ENCODE assay signal across 28 mouse cellular contexts in genomic region chr1:126116034-126116433, GRCm38 (mm10).
DNase-seq lines count a peak whose midpoint lies in the region; ATAC-seq and TF ChIP-seq lines count a peak whose summit lies in the region.
"Had no signal": no experiment of that assay in that cellular context is flagged by ENCODE, and none has a peak within 500 bp of the region (broad histone marks: within the 10 kb centered on the region; RNA-seq: fewer than 3 reads in every experiment).

No protein-coding gene starts in this region.

- no peak for DNase-seq in hindbrain, embryonic 14.5 days (ENCODE audit: low spot score)
- no peak for DNase-seq in hindbrain, embryonic 11.5 days (ENCODE audit: low spot score)
- peak; percentile 18 for DNase-seq in midbrain, postnatal 0 days (ENCODE audit: low spot score)
- DNase-seq in midbrain, embryonic 14.5 days: no peak
- DNase-seq in cerebellum, postnatal 10 days: peak; percentile 65 to 72
- no peak for DNase-seq in heart, postnatal 14 days
- DNase-seq in frontal cortex, postnatal 14 days (ENCODE audit: low spot score in 2 of 2): no peak
- DNase-seq: adrenal gland, postnatal 25 days; gastrocnemius, postnatal 36 days; heart, adult 18-20 months; heart, postnatal 4 days; kidney, adult 9 months; kidney, postnatal 10 days; lung, adult 2 months; lung, postnatal 10 days; right cerebral cortex, postnatal 4 days; thymus, adult 18-20 months; thymus, postnatal 25 days had no signal

- no peak overlapping the region for H3K4me2 ChIP-seq in hindbrain, embryonic 14.5 days (replicated peaks)
- H3K4me2 ChIP-seq in hindbrain, embryonic 11.5 days (replicated peaks; ENCODE audit: low read depth, low read length): no peak overlapping the region
- H3K4me2 ChIP-seq in midbrain, postnatal 0 days (ENCODE audit: low read depth, low read length, poor library complexity, severe bottlenecking): no peak overlapping the region
- H3K4me2 ChIP-seq in midbrain, embryonic 14.5 days (ENCODE audit: low read length): no peak overlapping the region
- H3K4me2 ChIP-seq in limb, embryonic 12.5 days: no peak overlapping the region
- H3K4me2 ChIP-seq: forebrain, embryonic 13.5 days; heart, embryonic 11.5 days; limb, embryonic 15.5 days; neural tube, embryonic 13.5 days had no signal

- H3K4me1 ChIP-seq in hindbrain, embryonic 14.5 days (replicated peaks; ENCODE audit: control insufficient read depth, insufficient read depth, low read length): peaks cover 4% of the 10 kb centered on the region; the same call in 1 of the 2 replicates
- no peaks in the 10 kb centered on the region for H3K4me1 ChIP-seq in hindbrain, embryonic 11.5 days (replicated peaks; ENCODE audit: control insufficient read depth, insufficient read depth, low read length)
- H3K4me1 ChIP-seq in midbrain, postnatal 0 days (ENCODE audit: insufficient read depth, low read length): no peaks in the 10 kb centered on the region
- H3K4me1 ChIP-seq in midbrain, embryonic 14.5 days (ENCODE audit: control insufficient read depth, insufficient read depth, low read length): no peaks in the 10 kb centered on the region
- H3K4me1 ChIP-seq in limb, embryonic 12.5 days (replicated peaks): peaks cover 18% of the 10 kb centered on the region
- H3K4me1 ChIP-seq: limb, embryonic 15.5 days had no signal

- TF ChIP-seq CTCF in midbrain, postnatal 0 days (IDR thresholded peaks at IDR 0.05): no peak

- no peak overlapping the region for H3K4me3 ChIP-seq in hindbrain, embryonic 14.5 days (replicated peaks; ENCODE audit: low read length)
- no peak overlapping the region for H3K4me3 ChIP-seq in hindbrain, embryonic 11.5 days (ENCODE audit: low read depth, low read length)
- H3K4me3 ChIP-seq in midbrain, postnatal 0 days (ENCODE audit: low read depth, low read length): no peak overlapping the region
- no peak overlapping the region for H3K4me3 ChIP-seq in midbrain, embryonic 14.5 days (replicated peaks; ENCODE audit: low read depth, low read length)
- H3K4me3 ChIP-seq in limb, embryonic 12.5 days (replicated peaks): no peak overlapping the region
- H3K4me3 ChIP-seq: forebrain, embryonic 13.5 days; limb, embryonic 15.5 days; neural tube, embryonic 13.5 days had no signal

- WGBS in hindbrain, embryonic 14.5 days: 77% methylated on average over 3 of the region's 3 CpGs
- WGBS in hindbrain, embryonic 11.5 days: 89% methylated on average over 3 of the region's 3 CpGs
- 64% methylated on average over 3 of the region's 3 CpGs for WGBS in midbrain, postnatal 0 days
- 75% methylated on average over 3 of the region's 3 CpGs for WGBS in midbrain, embryonic 14.5 days
- WGBS in limb, embryonic 12.5 days: 71% methylated on average over 3 of the region's 3 CpGs

- H3K36me3 ChIP-seq in hindbrain, embryonic 14.5 days (replicated peaks; ENCODE audit: control insufficient read depth, insufficient read depth): no peaks in the 10 kb centered on the region
- H3K36me3 ChIP-seq in hindbrain, embryonic 11.5 days (ENCODE audit: control insufficient read depth, insufficient read depth, low read length): no peaks in the 10 kb centered on the region
- no peaks in the 10 kb centered on the region for H3K36me3 ChIP-seq in midbrain, postnatal 0 days (ENCODE audit: insufficient read depth, low read length)
- H3K36me3 ChIP-seq in midbrain, embryonic 14.5 days (ENCODE audit: control insufficient read depth, insufficient read depth, low read length): no peaks in the 10 kb centered on the region
- H3K36me3 ChIP-seq in limb, embryonic 12.5 days: no peaks in the 10 kb centered on the region
- H3K36me3 ChIP-seq: limb, embryonic 15.5 days; neural tube, embryonic 13.5 days had no signal

- H3K9ac ChIP-seq in hindbrain, embryonic 14.5 days: no peak overlapping the region
- no peak overlapping the region for H3K9ac ChIP-seq in hindbrain, embryonic 11.5 days (ENCODE audit: low read depth, low read length)
- no peak overlapping the region for H3K9ac ChIP-seq in midbrain, postnatal 0 days (replicated peaks; ENCODE audit: low read length, poor library complexity, severe bottlenecking)
- H3K9ac ChIP-seq in midbrain, embryonic 14.5 days (replicated peaks; ENCODE audit: low read length): no peak overlapping the region
- H3K9ac ChIP-seq in limb, embryonic 12.5 days (replicated peaks): no peak overlapping the region
- H3K9ac ChIP-seq: forebrain, embryonic 13.5 days; limb, embryonic 15.5 days; liver, embryonic 14.5 days; neural tube, embryonic 13.5 days had no signal

- intact Hi-C loops in heart, postnatal 14 days (cut with DNase I): no loop called here

- no peaks in the 10 kb centered on the region for H3K9me3 ChIP-seq in hindbrain, embryonic 14.5 days (ENCODE audit: control insufficient read depth, low read length)
- H3K9me3 ChIP-seq in hindbrain, embryonic 11.5 days (ENCODE audit: control insufficient read depth, low read length): no peaks in the 10 kb centered on the region
- no peaks in the 10 kb centered on the region for H3K9me3 ChIP-seq in midbrain, postnatal 0 days (ENCODE audit: low read length)
- no peaks in the 10 kb centered on the region for H3K9me3 ChIP-seq in midbrain, embryonic 14.5 days (ENCODE audit: control insufficient read depth, low read length)
- H3K9me3 ChIP-seq in limb, embryonic 12.5 days: peaks cover 4% of the 10 kb centered on the region; the same call in 1 of the 2 replicates
- H3K9me3 ChIP-seq: forebrain, embryonic 13.5 days; limb, embryonic 15.5 days; neural tube, embryonic 13.5 days had no signal

- H3K27me3 ChIP-seq in hindbrain, embryonic 14.5 days (ENCODE audit: control insufficient read depth, insufficient read depth, low read length): no peaks in the 10 kb centered on the region
- H3K27me3 ChIP-seq in hindbrain, embryonic 11.5 days (ENCODE audit: control insufficient read depth, insufficient read depth, low read length): no peaks in the 10 kb centered on the region
- H3K27me3 ChIP-seq in midbrain, postnatal 0 days (ENCODE audit: insufficient read depth, low read length): no peaks in the 10 kb centered on the region
- no peaks in the 10 kb centered on the region for H3K27me3 ChIP-seq in midbrain, embryonic 14.5 days (ENCODE audit: control insufficient read depth, insufficient read depth, low read length)
- no peaks in the 10 kb centered on the region for H3K27me3 ChIP-seq in limb, embryonic 12.5 days
- H3K27me3 ChIP-seq: forebrain, embryonic 13.5 days; limb, embryonic 15.5 days; neural tube, embryonic 13.5 days had no signal

- ATAC-seq in hindbrain, embryonic 14.5 days (ENCODE audit: low FRiP score): no peak
- ATAC-seq in hindbrain, embryonic 11.5 days (ENCODE audit: low FRiP score): no peak
- ATAC-seq in midbrain, postnatal 0 days (ENCODE audit: low FRiP score): no peak
- ATAC-seq in midbrain, embryonic 14.5 days (ENCODE audit: low FRiP score, low TSS enrichment): no peak
- no peak for ATAC-seq in limb, embryonic 12.5 days (ENCODE audit: insufficient number of reproducible peaks, insufficient read depth, low FRiP score, low TSS enrichment, low read depth)
- ATAC-seq: forebrain, embryonic 13.5 days; intestine, postnatal 0 days; Patski had no signal

- peak overlapping the region; percentile 20; the same call in 1 of the 2 replicates for H3K27ac ChIP-seq in hindbrain, embryonic 14.5 days
- H3K27ac ChIP-seq in hindbrain, embryonic 11.5 days (ENCODE audit: low read depth, low read length): no peak overlapping the region
- no peak overlapping the region for H3K27ac ChIP-seq in midbrain, postnatal 0 days (ENCODE audit: low read depth, low read length)
- no peak overlapping the region for H3K27ac ChIP-seq in midbrain, embryonic 14.5 days (replicated peaks; ENCODE audit: low read depth, low read length)
- H3K27ac ChIP-seq in limb, embryonic 12.5 days: peak overlapping the region; percentile 23; the same call in 1 of the 2 replicates
- H3K27ac ChIP-seq: forebrain, embryonic 13.5 days; limb, embryonic 15.5 days; liver, embryonic 14.5 days; macrophage; stomach, postnatal 0 days had no signal

Comparison
In these comparisons a context has a peak if more than half of its experiments do, and no peak if none do; other contexts are left out.
1. DNase-seq: peak in midbrain, postnatal 0 days (single experiment) and cerebellum, postnatal 10 days (2 of 2); none in hindbrain, embryonic 14.5 days (single experiment), hindbrain, embryonic 11.5 days (single experiment), midbrain, embryonic 14.5 days (single experiment), heart, postnatal 14 days (0 of 2) and frontal cortex, postnatal 14 days (0 of 2).
2. H3K27ac ChIP-seq: peak in hindbrain, embryonic 14.5 days (single experiment) and limb, embryonic 12.5 days (single experiment); none in hindbrain, embryonic 11.5 days (single experiment), midbrain, postnatal 0 days (single experiment) and midbrain, embryonic 14.5 days (single experiment).